Mouse (Mus musculus): Measurements from ENCODE around the gene Dock1. TPM values are rescaled to one million over a fixed set of nuclear protein-coding genes. Genes with fewer than 3 reads are reported as not detected.

The Dock1 gene
- polyA plus RNA-seq, 1 experiment from 2014 or later, result 23.2 TPM

DNA sequence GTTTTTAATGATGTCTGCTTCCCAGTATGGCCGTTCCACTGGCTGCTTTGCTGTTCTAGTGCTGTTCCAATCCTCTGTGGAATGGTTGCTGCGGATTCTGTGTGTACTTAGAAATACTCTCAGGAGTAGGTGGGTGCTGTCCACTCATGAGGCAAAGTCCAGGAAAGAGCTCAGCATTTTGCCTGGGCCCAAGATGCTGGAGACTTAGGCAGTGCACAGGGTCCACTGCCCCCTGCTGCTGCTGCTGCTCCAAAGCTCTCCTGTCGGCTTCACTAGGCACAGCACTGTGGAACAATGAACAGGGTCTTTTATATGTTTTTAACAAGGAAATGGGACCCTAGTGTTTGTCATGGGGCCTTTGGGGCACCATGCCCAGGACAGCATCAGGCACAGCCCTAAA is 361.0 kb downstream of the Dock1 start:
- Histone ChIP-seq H3K4me1 (ENCODE audit: control insufficient read depth in 2 of 2, insufficient read depth in 2 of 2, low read length in 2 of 2) (peaks cover 8 to 17% of the 10 kb centered on the region in 2 experiments; a peak in 2 of 4 replicates), H3K9me3 (ENCODE audit: control insufficient read depth, low read length) (no peaks in the 10 kb centered on the region), H3K36me3 (ENCODE audit: control insufficient read depth, insufficient read depth, low read length) (no peaks in the 10 kb centered on the region), H3K27ac (replicated peaks in 1 of 2; ENCODE audit: control insufficient read depth in 1 of 2, insufficient read depth in 1 of 2, low read depth in 2 of 2, low read length in 2 of 2) (no peak overlapping the region), H3K4me3 (ENCODE audit: control insufficient read depth in 1 of 2, insufficient read depth in 1 of 2, low read depth in 1 of 2, low read length in 2 of 2) (no peak overlapping the region), H3K27me3 (ENCODE audit: control insufficient read depth, insufficient read depth, low read length) (no peaks in the 10 kb centered on the region), H3K4me2 (ENCODE audit: low read length) (0 out of 2 replicates have a peak overlapping the region, but pooled peaks have one; percentile 13), H3K9ac (ENCODE audit: low read length) (no peak overlapping the region)
- WGBS, result 31% methylated on average over 3 of the region's 3 CpGs
- ATAC-seq (ENCODE audit: insufficient number of reproducible peaks, insufficient read depth, low FRiP score, low read depth), result no peak

DNA sequence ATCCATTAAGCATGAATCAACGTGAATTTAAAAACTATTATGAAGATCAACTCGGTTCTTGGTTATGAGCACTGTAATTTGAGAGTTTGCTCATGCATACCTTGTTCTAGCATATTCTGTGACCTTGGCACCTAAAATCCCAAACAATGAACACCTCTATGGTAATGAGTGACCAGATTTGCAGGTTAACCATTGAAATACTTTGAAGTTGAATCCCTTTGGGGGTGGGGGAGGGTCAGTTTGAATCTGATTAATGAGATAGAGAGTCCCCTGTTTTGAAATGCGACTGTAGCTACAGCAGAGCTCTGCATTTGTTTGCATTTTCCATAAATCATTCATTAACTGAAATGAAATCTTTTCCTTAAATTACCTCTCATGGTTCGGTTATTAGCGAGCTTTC is 364.4 kb downstream of the Dock1 start:
- H3K27ac ChIP-seq (replicated peaks in 1 of 2; ENCODE audit: control insufficient read depth in 1 of 2, insufficient read depth in 1 of 2, low read depth in 2 of 2, low read length in 2 of 2), result no peak overlapping the region
- no peak overlapping the region for H3K4me2 ChIP-seq (ENCODE audit: low read length)
- 89% methylated on average over 5 of the region's 5 CpGs for WGBS
- no peak overlapping the region for H3K9ac ChIP-seq (ENCODE audit: low read length)
- peaks cover 8 to 17% of the 10 kb centered on the region in 2 experiments; a peak in 2 of 4 replicates for H3K4me1 ChIP-seq (ENCODE audit: control insufficient read depth in 2 of 2, insufficient read depth in 2 of 2, low read length in 2 of 2)
- H3K4me3 ChIP-seq (ENCODE audit: control insufficient read depth in 1 of 2, insufficient read depth in 1 of 2, low read depth in 1 of 2, low read length in 2 of 2), result no peak overlapping the region
- H3K36me3 ChIP-seq (ENCODE audit: control insufficient read depth, insufficient read depth, low read length), result no peaks in the 10 kb centered on the region
- H3K27me3 ChIP-seq (ENCODE audit: control insufficient read depth, insufficient read depth, low read length), result no peaks in the 10 kb centered on the region
- ATAC-seq (ENCODE audit: insufficient number of reproducible peaks, insufficient read depth, low FRiP score, low read depth), result no peak
- no peaks in the 10 kb centered on the region for H3K9me3 ChIP-seq (ENCODE audit: control insufficient read depth, low read length)

DNA sequence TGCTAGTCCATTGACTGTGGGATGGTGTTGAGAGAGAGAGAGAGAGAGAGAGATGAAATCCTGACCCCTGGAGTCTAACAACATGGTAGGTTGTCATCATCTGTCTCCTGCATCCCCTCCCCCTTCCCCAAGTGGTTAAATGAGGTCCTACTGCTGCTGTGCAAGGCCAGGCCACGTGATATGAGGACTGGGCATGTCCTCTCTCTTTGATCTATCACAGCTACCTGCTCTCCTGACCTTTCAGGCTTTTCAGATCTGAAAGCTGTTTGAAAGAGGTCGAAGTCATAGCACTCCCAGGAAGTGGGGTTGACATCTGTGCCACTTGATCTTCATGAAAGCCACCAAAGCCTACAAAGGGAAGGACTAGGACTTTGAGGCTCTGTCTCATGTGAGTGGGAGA is 365.2 kb downstream of the Dock1 start:
- no peak overlapping the region for H3K4me2 ChIP-seq (ENCODE audit: low read length)
- no peaks in the 10 kb centered on the region for H3K36me3 ChIP-seq (ENCODE audit: control insufficient read depth, insufficient read depth, low read length)
- no peak for ATAC-seq (ENCODE audit: insufficient number of reproducible peaks, insufficient read depth, low FRiP score, low read depth)
- peaks cover 8 to 17% of the 10 kb centered on the region in 2 experiments; a peak in 2 of 4 replicates for H3K4me1 ChIP-seq (ENCODE audit: control insufficient read depth in 2 of 2, insufficient read depth in 2 of 2, low read length in 2 of 2)
- H3K9me3 ChIP-seq (ENCODE audit: control insufficient read depth, low read length), result no peaks in the 10 kb centered on the region
- no peaks in the 10 kb centered on the region for H3K27me3 ChIP-seq (ENCODE audit: control insufficient read depth, insufficient read depth, low read length)
- WGBS, result 32% methylated on average over 2 of the region's 2 CpGs
- no peak overlapping the region for H3K9ac ChIP-seq (ENCODE audit: low read length)
- no peak overlapping the region for H3K4me3 ChIP-seq (ENCODE audit: control insufficient read depth in 1 of 2, insufficient read depth in 1 of 2, low read depth in 1 of 2, low read length in 2 of 2)
- H3K27ac ChIP-seq (replicated peaks in 1 of 2; ENCODE audit: control insufficient read depth in 1 of 2, insufficient read depth in 1 of 2, low read depth in 2 of 2, low read length in 2 of 2), result no peak overlapping the region

DNA sequence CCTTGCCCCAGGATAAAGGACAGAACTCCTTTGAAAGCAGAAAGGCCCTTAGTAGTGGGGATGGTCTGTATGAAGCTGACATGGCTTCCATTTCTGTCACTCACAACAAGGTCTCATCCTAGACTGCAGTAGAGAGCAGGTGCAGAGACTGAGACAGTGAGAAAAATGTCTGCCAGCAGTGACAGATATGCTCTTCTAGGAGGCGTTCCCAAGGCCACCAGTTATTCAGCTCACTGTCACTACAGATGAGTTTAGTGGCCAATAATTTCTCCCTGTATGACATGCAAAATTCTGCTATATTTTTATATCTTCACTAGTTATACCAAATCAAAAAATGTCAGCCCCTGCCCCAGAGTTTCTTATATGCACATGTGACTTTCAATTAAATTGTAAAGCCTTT is 368.5 kb downstream of the Dock1 start:
- Histone ChIP-seq H3K9ac (ENCODE audit: low read length) (no peak overlapping the region), H3K4me1 (ENCODE audit: control insufficient read depth in 2 of 2, insufficient read depth in 2 of 2, low read length in 2 of 2) (no peaks in the 10 kb centered on the region), H3K4me2 (ENCODE audit: low read length) (no peak overlapping the region), H3K27ac (replicated peaks in 1 of 2; ENCODE audit: control insufficient read depth in 1 of 2, insufficient read depth in 1 of 2, low read depth in 2 of 2, low read length in 2 of 2) (no peak overlapping the region), H3K36me3 (ENCODE audit: control insufficient read depth, insufficient read depth, low read length) (no peaks in the 10 kb centered on the region), H3K27me3 (ENCODE audit: control insufficient read depth, insufficient read depth, low read length) (no peaks in the 10 kb centered on the region), H3K9me3 (ENCODE audit: control insufficient read depth, low read length) (no peaks in the 10 kb centered on the region), H3K4me3 (ENCODE audit: control insufficient read depth in 1 of 2, insufficient read depth in 1 of 2, low read depth in 1 of 2, low read length in 2 of 2) (no peak overlapping the region)
- 88% methylated on average over 1 of the region's 1 CpGs for WGBS
- no peak for ATAC-seq (ENCODE audit: insufficient number of reproducible peaks, insufficient read depth, low FRiP score, low read depth)

DNA sequence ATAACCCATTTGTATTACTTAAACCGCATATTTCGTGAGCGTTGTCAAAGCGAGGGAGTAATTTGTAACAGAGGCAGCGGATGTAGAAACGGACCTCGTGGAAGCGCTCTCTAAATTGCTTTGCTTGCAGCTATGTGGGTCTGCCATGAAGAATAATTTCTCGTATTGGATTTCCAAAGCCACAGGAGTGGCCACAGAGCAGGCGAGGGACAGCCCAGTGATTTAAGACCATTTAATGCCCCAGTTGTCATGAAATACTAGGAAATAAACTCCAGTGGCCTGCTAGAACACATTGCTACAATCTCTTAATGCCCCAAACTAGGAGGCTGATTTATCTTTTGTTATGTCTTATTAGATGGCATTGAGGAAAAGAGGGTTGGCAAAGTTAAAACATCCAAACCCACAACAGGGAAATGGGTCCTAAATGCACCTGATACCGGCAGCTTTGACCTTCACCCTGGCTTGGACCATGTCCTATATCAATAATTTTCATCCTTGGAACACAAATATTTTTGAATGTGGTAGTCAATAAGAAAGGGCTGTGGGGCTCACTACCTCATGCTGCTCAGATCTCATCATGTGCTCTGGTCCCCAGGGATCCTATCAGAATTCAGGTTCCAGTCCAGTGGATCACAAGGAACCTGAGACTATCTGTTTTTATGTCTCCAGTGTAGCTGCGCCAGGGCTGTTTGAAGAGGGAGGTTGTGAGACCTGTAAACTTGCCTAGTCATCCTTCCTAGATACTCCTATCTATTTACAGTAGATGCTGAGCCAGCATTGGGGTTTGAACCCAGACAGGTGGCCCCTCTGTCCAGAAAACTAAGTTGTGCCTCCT is 373.7 kb downstream of the Dock1 start:
- 93% methylated on average over 12 of the region's 12 CpGs for WGBS
- peaks cover 5 to 8% of the 10 kb centered on the region in 2 experiments; a peak in 2 of 4 replicates for H3K4me1 ChIP-seq (ENCODE audit: control insufficient read depth in 2 of 2, insufficient read depth in 2 of 2, low read length in 2 of 2)
- no peaks in the 10 kb centered on the region for H3K27me3 ChIP-seq (ENCODE audit: control insufficient read depth, insufficient read depth, low read length)
- H3K4me3 ChIP-seq (ENCODE audit: control insufficient read depth in 1 of 2, insufficient read depth in 1 of 2, low read depth in 1 of 2, low read length in 2 of 2), result no peak overlapping the region
- H3K9me3 ChIP-seq (ENCODE audit: control insufficient read depth, low read length), result peaks cover 4% of the 10 kb centered on the region; the same call in 1 of the 2 replicates
- H3K36me3 ChIP-seq (ENCODE audit: control insufficient read depth, insufficient read depth, low read length), result no peaks in the 10 kb centered on the region
- H3K27ac ChIP-seq (replicated peaks in 1 of 2; ENCODE audit: control insufficient read depth in 1 of 2, insufficient read depth in 1 of 2, low read depth in 2 of 2, low read length in 2 of 2), result no peak overlapping the region
- no peak overlapping the region for H3K4me2 ChIP-seq (ENCODE audit: low read length)
- H3K9ac ChIP-seq (ENCODE audit: low read length), result no peak overlapping the region
- no peak for ATAC-seq (ENCODE audit: insufficient number of reproducible peaks, insufficient read depth, low FRiP score, low read depth)

DNA sequence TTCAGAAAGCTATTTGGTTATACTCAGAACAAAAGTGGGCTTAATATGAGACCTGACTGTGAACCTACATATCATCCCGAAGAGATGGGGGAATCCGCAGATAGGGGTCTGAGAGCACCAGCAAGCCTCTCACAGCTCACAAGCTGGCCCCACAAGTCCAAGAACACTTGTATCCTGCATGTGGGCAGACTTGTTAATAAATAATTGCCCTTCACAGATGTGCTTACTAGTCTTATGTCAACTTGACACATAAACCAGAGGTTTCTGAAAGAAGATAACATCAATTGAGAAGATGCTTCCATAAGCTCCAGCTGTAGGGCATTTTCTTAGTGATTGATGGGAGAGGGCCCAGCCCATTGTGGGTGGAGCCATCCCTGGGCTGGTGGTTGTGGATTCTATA is 379.0 kb downstream of the Dock1 start:
- Histone ChIP-seq H3K4me1 (ENCODE audit: control insufficient read depth in 2 of 2, insufficient read depth in 2 of 2, low read length in 2 of 2) (peaks cover 8% of the 10 kb centered on the region in 2 experiments; a peak in 3 of 4 replicates), H3K9ac (ENCODE audit: low read length) (no peak overlapping the region), H3K4me2 (ENCODE audit: low read length) (no peak overlapping the region), H3K36me3 (ENCODE audit: control insufficient read depth, insufficient read depth, low read length) (no peaks in the 10 kb centered on the region), H3K4me3 (ENCODE audit: control insufficient read depth in 1 of 2, insufficient read depth in 1 of 2, low read depth in 1 of 2, low read length in 2 of 2) (no peak overlapping the region), H3K27ac (replicated peaks in 1 of 2; ENCODE audit: control insufficient read depth in 1 of 2, insufficient read depth in 1 of 2, low read depth in 2 of 2, low read length in 2 of 2) (no peak overlapping the region), H3K9me3 (ENCODE audit: control insufficient read depth, low read length) (peaks cover 2% of the 10 kb centered on the region; the same call in 1 of the 2 replicates), H3K27me3 (ENCODE audit: control insufficient read depth, insufficient read depth, low read length) (no peaks in the 10 kb centered on the region)
- ATAC-seq (ENCODE audit: insufficient number of reproducible peaks, insufficient read depth, low FRiP score, low read depth), result no peak
- 91% methylated on average over 2 of the region's 2 CpGs for WGBS

DNA sequence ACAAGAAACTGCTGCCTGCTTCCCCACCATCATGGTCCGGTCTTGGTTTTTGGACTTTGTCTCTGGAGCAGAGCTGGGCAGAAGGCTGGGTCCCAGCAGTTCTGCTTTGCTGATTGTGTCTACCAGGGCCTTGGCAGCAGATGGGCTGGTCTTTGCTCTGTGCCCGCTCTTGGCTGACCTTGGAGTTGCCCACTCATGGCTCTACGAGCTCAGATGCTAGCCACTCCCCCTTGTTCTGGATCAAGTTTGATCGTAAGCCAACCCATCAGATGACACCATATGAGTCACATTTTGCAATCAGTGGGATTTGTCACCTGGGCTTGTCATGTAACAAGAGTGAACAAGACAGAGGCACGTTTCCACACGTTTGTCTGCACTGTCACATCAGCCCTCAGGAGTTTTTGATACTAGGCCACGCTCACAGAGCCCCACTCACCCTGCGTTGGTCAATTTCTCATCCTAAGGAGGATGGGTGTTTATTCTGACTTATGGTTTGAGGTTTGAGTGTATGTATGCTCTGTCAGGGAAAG is 382.8 kb downstream of the Dock1 start:
- no peak for ATAC-seq (ENCODE audit: insufficient number of reproducible peaks, insufficient read depth, low FRiP score, low read depth)
- peaks cover 7% of the 10 kb centered on the region in 2 experiments; a peak in 3 of 4 replicates for H3K4me1 ChIP-seq (ENCODE audit: control insufficient read depth in 2 of 2, insufficient read depth in 2 of 2, low read length in 2 of 2)

More for the DNA sequence above, 382.8 kb downstream of the Dock1 start:
- Histone ChIP-seq H3K9ac (ENCODE audit: low read length) (no peak overlapping the region), H3K4me3 (ENCODE audit: control insufficient read depth in 1 of 2, insufficient read depth in 1 of 2, low read depth in 1 of 2, low read length in 2 of 2) (no peak overlapping the region), H3K27me3 (ENCODE audit: control insufficient read depth, insufficient read depth, low read length) (no peaks in the 10 kb centered on the region), H3K9me3 (ENCODE audit: control insufficient read depth, low read length) (peaks cover 7% of the 10 kb centered on the region), H3K4me2 (ENCODE audit: low read length) (no peak overlapping the region), H3K36me3 (ENCODE audit: control insufficient read depth, insufficient read depth, low read length) (no peaks in the 10 kb centered on the region), H3K27ac (replicated peaks in 1 of 2; ENCODE audit: control insufficient read depth in 1 of 2, insufficient read depth in 1 of 2, low read depth in 2 of 2, low read length in 2 of 2) (no peak overlapping the region)
- 73% methylated on average over 8 of the region's 8 CpGs for WGBS
